16 mouse cellular contexts compared by ENCODE assay signal in the genomic region with DNA sequence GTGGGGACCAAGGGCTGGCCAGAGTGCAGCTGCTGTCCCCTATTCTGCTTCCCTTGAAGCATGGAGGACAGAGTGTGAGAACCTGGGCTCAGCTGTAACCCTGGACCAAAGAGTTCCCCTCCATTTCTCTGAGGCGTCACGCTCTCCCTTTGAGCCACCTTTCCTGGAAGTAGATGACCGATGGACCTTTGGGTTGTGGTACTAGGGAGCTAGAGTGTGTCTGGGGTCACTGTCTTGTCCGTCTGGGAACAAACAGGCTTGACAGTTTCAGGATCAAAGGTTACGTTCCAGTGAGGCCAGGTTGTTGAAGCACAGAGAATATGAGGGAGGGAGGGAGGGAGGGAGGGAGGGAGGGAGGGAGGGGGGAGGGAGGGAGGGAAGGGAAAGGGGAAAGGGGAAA.
"Had no signal": no experiment of that assay in that cellular context is flagged by ENCODE, and none has a peak within 500 bp of the region (broad histone marks: within the 10 kb centered on the region; RNA-seq: fewer than 3 reads in every experiment).

No protein-coding gene starts in this region.

- H3K36me3 ChIP-seq: limb, embryonic 12.5 days; liver, embryonic 15.5 days; neural tube, embryonic 12.5 days; stomach, embryonic 15.5 days had no signal

- H3K27ac ChIP-seq: limb, embryonic 12.5 days; liver, embryonic 15.5 days; neural tube, embryonic 12.5 days; stomach, embryonic 15.5 days had no signal

- DNase-seq: layer of hippocampus, adult 9-11 months; layer of hippocampus, postnatal 36 days; lung, adult 2 months; lung, postnatal 36 days; midbrain, embryonic 14.5 days; right cerebral cortex, postnatal 14 days; thymus, postnatal 36 days had no signal

- H3K27me3 ChIP-seq: limb, embryonic 12.5 days; liver, embryonic 15.5 days; neural tube, embryonic 12.5 days; stomach, embryonic 15.5 days had no signal

- H3K4me2 ChIP-seq: limb, embryonic 12.5 days; liver, embryonic 11.5 days; liver, embryonic 15.5 days; neural tube, embryonic 12.5 days; stomach, embryonic 15.5 days had no signal

- H3K9ac ChIP-seq: limb, embryonic 12.5 days; liver, embryonic 15.5 days; neural tube, embryonic 12.5 days; stomach, embryonic 15.5 days had no signal

- H3K9me3 ChIP-seq: limb, embryonic 12.5 days; liver, embryonic 15.5 days; neural tube, embryonic 12.5 days; stomach, embryonic 15.5 days had no signal

- H3K4me3 ChIP-seq: limb, embryonic 12.5 days; liver, embryonic 15.5 days; neural tube, embryonic 12.5 days; stomach, embryonic 15.5 days had no signal

- ATAC-seq: hindbrain, embryonic 16.5 days; inflammation-experienced regulatory T-cells, adult 6 months; intestine, postnatal 0 days; lung, postnatal 0 days had no signal

- H3K4me1 ChIP-seq: limb, embryonic 12.5 days; liver, embryonic 15.5 days; neural tube, embryonic 12.5 days; stomach, embryonic 15.5 days had no signal
